Mouse (Mus musculus) gastrocnemius, postnatal 14 days (tissue): ENCODE results near the gene Eps15. TPM values are rescaled to one million over a fixed set of nuclear protein-coding genes. Genes with fewer than 3 reads are reported as not detected.
"Not testable (repeated sequence)": the region's sequence is repeated elsewhere in the genome, so short reads cannot be mapped to it uniquely, and the experiment has no call there.

Source experiments
- DNase-seq: peaks from one replicate; pipeline ENCODE4 v3.0.0; 2021; ENCODE audit warnings: mixed read lengths
- intact Hi-C: fragments of 180-260 bp; cut with DNase I; formaldehyde crosslinking; loops from one replicate; pipeline ENCODE4 v1.15.1; 2025; ENCODE audit warnings: low total_unique reads
- total RNA-seq, 2 experiments: library from RNA; stranded (reverse); gene quantifications; 2 replicates each; pipeline ENCODE4 v1.2.3; 2021

Gene Eps15
- total RNA-seq, 2 experiments from 2014 or later, result 39.2 to 48.1 TPM

DNA sequence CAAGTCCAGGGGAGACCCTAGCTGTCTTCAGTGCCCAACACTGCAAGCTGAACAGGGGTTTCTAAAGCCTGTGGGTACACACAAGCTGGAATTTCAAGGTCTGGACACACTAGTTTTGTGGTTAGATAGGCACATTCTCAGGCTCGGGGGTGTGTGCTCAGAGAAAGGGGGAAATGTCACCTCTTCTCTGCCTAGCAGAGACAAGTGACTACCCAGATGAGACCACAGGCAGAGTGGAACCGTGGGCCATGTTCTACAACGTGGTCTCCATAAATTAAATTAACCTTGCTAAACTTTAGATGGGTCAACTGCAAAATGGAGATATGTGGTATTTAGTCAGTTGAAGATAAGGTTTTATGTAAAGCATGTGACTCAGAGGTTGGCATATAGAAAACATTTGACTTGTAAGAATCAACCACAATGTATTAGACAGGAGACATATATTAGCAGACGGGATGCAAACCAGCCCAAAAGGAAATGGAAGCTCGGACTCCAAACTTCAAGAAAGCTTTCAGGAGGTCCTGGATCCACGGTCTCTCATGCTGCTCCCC, 113.2 kb downstream of the Eps15 start:
- no peak for DNase-seq
- intact Hi-C loops, result no loop called here

DNA sequence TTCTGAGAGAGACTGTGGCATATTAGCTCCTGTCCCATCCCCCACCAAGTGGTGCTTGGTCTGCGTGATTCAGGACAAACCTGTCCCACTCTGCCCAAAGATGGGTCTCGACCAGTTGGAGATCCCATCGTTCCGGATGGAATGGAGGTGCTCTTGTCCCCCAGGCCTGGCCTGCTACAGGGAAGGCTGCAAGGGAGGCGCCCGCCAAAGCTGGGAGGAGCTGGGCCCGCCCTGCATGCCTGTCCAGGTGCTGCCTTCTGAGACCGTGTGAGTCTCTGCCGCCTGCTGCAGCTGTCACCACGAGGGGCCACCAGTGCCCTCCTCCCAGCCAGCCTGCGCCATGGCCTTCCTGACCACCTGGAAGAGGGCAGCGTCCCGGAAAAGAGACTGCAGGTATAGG, 113.8 kb downstream of the Eps15 start:
- intact Hi-C loops, result no loop called here
- no peak for DNase-seq

DNA sequence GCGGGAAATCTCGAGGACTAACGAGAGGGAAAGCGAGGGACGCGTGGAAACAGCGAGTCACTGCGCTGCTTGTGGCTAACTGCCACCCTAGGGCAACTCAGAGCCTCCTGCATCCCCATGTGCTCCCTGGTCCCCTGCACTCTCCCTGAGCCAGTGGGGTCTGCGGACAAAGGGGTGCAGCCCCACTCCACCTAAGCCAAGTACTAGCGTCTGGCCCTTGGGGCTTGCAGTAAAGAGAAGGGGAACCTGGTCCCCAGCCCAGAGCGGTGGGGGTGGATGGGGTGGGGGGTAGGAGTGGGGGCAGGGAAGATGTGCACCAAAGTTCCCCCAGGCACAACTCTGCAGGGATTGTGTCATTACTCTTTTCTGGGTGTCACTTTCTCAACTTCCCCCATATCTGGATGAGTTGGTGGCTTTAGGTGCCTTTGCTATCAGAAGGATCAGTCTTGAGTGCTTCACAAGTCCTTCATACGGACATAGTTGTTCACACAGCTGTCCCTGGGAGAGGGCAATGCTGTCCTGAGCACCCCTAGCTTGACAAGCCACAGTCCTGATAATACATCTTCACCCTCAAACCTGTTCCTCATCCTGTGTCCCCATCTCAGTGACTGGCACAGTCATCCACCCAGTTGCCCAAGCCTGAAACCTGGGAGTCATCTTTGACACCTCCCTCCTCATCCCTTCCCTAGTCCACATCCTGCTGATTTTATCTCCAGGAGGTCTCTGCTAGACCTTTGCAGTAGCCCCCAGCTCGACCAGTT, 114.4 kb downstream of the Eps15 start:
- intact Hi-C loops, result no loop called here
- DNase-seq, result no peak

DNA sequence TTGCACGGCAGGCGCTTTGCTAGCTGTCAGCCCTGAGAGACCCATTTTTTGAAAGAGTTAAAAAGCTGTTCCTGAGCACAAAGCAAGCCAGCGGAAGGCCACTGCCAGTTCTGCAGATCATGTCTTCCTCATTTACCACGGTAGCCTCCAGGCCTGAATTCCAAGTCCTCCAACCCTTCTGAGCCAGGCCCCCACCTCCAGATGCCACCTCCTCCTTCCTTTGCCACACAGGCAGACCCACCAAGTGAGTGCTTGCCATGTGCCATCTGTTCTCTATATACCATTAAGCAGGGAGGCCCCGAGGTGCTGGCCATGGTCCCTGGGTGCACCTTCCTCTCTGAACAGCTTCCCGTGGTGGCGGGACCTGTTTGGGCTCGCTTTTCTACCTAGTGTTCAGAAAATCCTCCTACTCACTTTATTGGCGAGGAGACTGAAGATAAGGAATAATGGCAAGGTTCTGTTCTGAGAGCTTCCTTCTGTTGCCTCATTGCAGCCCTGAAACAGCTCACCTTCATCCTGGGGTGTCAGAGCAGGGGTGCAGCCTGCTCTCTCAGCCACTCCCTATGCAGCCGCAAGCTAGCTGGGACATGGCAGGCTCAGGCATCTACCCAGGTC, 120.4 kb downstream of the Eps15 start:
- intact Hi-C loops, result no loop called here
- DNase-seq, result no peak

DNA sequence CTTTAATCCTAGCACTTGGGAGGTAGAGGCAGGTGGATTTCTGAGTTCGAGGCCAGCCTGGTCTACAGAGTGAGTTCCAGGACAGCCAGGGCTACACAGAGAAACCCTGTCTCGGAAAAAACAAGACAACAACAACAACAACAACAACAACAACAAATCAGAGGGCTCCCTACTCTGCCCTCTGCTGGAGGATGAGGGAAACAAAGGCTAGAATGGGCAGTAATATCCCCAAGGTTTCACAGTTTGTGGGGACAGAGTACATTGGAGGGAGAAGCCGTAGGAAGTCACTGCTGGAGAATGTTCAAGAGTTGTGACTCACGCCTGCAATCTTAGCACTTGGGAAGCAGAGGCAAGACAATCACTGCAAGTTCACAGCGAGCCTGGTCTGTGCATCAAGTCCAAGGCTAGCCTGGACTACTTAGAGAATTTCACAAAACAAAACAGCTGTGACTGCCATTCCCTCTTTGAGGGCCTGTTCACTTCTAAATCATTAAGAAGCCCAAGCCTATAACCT, 121.2 kb downstream of the Eps15 start:
- no peak for DNase-seq
- intact Hi-C loops, result no loop called here

DNA sequence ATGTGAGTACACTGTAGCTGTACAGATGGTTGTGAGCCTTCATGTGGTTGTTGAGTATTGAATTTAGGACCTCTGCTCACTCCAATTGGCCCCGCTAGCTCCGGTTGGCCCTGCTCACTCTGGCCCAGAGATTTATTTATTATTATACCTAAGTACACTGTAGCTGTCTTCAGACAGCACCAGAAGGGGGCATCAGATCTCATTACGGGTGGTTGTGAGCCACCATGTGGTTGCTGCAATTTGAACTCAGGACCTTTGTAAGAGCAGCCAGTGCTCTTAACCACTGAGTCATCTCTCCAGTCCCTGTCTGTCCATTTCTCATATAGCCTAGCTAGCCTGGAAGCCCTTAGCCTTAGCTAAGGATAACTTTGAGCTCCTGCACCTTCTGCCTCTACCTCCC, 124.8 kb downstream of the Eps15 start:
- intact Hi-C loops, DNase-seq: not testable (repeated sequence)

DNA sequence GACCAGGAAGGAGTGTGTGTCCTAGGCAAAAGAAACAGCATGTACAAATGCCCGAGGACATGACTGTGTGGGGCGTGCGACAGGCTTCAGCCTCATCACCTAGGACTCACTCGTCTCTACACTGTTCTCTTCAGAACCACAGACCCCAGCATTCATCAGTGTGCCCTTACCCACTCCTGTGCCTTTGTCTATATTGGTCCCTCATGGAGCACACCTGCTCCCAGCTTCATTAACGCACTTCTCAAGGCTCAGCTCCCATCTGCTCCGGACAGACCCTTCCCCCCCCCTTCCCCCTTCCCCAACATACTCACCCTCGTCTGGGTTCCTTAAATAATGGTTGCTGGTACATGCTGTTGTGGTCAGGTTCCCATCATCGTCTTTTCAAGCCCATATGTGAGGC, 125.3 kb downstream of the Eps15 start:
- intact Hi-C loops, result no loop called here
- no peak for DNase-seq

DNA sequence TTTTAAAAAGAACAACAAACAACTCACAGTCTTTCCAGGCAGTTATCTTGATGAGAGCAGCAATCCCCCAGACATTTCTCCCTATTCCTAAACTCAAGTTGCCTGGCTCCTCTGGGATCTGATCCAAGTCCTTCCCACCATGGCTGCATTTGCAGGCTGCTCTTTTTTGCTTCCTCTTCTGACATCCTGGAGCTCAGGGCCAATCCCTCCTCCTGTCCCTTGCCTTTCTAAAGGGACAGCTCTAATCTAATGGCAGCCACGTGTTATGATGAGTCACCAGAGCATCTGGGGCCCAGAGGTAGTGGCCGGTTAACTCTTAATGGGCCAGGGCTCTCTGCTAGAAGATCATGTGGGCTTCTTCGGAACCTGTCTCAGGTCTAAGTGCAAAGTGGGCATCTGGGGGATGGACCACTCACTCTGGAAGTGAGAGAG, 126.0 kb downstream of the Eps15 start:
- intact Hi-C loops, result no loop called here
- peak; percentile 71 for DNase-seq

DNA sequence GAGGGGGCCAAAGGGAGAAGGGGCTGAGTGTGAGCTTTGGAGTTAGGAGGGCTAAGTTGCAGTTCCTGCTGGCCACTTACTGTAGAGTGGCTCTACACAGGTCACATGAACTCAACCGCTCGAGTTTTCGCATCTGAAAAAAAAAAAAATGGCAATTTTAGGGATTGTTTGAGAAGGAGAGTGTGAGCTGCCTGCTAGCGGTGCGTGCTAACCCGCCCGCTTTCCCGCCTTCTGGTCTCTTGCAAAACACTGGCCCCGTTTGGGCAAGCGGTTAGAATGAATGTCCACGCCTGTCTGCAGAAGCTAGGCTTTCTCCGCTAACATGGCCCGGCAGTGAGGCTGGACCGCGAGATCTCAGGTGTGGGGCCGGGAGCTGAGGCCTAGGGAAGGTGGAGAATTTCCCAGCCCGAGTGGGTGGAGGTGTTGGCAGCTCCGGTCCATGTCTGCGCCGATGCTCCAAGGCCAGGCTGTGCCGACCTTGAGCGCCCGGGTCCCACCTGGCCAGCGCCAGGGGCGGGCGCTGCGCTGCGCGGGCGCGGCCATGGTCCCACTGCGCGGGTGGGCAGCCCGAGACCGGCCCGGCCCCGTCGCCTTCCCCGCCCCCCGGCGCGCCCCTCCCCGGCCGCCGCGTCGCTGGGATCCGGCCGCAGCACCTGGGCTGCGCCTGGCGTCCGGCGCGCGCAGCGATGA, 126.6 kb downstream of the Eps15 start, which contains the start of gene Ttc39a:
Ttc39a (plus strand) TSS at position 138 of the 690 bp plus-strand sequence.
- intact Hi-C loops, result no loop called here

DNA sequence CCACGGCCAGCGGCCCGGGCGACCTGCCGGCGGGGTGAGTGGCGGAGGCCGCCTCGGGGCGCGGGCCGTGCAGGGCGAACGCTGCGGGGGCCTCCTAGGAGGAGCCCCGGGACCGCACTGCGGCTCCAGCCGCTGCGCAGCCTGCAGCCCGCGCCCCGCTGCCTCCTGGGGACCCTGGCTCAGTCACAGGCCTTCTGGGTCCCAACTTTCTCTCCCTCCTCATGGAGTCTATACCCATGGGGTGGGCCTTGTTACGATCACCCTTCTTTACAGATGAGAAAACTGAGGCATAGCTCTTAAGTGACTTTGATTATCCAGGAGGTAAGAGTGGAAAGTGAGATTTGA, 127.1 kb downstream of the Eps15 start:
- peak; percentile 28 for DNase-seq
- intact Hi-C loops, result no loop called here

More for the DNA sequence above, 126.6 kb downstream of the Eps15 start, which contains the start of gene Ttc39a:
- no peak for DNase-seq

DNA sequence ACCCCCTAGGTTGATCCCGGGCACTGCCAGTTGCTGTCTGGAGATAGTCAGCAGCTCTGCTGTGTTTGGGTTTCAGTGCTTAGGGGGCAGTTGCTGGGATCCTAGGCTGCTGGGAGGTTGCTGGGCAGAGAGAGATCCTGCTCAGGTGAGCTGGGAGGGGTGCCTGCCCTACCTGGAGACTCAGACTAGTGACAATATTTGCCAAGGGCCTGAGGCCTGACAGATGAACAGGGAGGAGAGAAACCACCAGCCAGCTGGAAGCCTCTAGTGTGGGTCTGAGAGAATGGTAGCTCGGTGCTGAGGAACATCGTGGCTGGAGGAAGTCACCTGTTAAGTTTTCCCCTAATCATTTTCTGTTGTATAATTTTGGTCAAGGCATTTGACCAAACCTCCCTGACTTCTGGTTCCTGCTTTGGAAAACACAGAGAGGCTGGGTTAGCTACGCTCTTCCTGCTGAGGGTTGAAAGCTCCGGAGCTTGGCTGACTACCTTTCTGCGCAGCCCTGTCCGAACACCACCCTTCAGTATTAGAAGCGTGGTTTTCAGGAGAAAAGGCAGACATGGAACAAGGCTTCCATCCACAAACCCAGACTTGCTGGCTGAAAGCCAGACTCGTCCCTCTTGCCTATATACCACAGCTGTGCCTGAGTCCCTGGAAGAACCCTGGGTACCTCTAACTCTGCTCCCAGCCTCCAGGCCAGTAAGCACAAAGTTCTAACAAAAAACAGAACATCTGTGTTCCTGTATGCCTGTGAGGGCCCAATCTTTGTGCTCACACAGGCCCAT, 127.8 kb downstream of the Eps15 start:
- DNase-seq, result no peak

DNA sequence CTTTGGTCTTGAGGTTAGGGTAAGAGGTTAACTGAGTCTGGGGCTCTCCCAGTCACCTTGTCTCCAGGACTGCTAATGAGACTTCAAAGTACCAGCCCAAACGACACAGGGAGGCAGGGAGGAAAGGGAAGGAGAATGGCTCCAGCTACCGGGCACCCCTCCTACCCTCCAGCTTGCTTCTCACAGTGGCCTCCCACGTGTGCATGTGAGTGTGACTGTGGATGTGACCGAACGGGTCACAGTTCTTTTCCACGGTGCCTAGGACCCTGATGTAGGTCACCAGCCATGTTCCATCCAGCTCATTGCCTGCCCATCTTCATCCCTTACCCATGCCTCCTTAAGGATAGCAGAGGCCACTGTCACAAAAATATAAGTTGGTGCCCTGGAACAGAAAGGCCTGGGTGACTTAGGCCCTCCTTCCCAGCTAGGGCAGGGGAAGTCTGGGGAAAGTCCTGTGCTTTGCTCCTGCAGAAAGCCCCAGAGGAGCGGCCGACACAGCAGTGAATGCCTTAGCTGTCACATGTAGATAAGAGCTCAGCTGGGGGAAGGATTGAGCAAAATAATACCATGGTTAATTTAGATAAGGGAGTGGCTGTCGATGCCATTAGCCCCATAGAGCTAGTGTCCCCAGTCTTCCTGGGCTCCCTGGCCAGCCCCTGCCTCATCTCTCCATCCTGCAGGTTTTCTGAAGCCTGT, 130.8 kb downstream of the Eps15 start:
- no peak for DNase-seq
- intact Hi-C loops, result no loop called here

More for the DNA sequence above, 127.8 kb downstream of the Eps15 start:
- intact Hi-C loops, result no loop called here

DNA sequence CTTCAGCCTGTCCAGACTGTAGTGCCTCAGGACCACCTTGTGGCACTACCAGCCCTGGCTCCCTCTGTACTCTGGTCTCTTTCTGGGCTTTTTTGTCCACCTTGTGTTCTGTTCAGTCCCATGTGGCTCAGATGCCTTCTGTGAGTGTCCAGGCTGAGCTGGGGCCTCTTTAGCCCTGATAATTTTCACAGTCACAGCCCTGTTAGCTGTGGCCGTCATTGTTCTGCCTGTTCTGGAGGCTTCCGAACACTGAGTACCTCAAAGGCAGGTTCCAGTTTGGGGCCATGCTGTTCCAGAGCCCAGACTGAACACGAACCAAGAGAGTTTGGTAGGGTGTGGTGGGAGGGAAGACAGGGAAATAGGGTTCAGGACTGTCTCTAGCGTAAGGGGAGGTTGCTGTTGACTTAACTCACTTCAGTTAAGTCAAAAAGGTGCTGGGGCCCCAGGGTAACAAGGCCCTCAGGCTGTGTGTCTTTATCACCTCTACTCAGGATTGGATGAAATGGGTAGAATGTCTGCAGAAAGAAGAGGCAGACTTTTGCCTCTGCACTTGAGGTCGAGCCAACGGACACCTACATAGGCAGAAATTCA, 131.4 kb downstream of the Eps15 start:
- intact Hi-C loops, result no loop called here
- no peak for DNase-seq

DNA sequence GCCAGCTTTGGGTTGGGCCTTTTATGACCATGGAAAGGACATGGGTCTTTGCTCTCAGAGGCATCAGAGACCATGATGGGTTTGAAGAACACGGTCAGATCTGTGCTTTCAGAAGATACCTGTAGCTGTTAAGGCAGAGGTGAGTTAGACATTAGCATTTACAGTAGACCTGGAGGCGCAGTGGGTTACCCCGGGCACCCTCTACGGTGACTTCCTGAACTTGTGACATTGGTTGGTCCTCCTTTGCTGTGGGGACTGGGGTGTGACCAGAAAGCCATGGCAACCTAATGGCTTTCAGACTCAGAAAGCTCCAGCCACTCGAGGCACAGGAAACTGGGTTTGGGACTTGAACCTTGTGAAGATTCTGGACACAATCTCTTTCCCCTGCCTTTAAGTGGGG, 132.2 kb downstream of the Eps15 start:
- no peak for DNase-seq
- intact Hi-C loops, result no loop called here

DNA sequence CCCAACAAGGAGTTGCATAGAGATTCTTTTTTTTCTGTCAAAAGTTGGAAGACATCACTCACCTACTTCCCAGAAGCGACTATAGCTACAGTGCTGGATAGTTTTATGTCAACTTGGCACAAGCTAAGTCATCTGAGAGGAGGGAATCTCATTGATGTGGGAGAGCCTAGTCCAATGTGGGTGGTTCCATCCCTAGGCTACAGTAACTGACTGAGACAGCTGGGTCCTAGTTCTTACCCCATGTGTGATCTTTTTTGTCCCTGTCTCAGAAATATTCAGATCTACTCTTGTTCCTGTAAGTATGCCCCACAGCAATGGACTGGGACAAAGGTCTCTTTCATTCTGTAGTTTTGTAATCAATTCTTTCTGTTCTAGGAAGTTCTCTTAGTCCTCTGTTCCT, 137.9 kb downstream of the Eps15 start:
- intact Hi-C loops, result no loop called here
- no peak for DNase-seq

DNA sequence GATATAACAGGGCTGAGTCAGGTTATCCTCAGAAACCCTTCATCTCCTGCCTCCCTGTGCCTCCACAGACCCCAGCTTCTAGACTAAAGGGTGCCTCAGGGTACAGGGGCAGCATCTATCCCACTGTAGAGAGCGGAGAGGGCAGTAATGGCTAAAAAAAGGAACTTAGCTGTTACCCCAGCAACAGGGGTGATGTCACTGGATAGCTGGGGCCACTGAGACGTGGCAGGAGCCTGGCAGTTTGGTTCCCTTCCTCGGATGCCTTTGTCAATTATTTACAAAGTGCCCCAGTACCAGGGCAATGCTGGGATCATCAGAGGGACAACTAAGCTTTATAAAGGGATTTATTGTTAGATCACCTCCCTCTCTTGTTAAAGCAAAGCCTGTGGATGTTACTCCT, 138.9 kb downstream of the Eps15 start:
- intact Hi-C loops, result no loop called here

DNA sequence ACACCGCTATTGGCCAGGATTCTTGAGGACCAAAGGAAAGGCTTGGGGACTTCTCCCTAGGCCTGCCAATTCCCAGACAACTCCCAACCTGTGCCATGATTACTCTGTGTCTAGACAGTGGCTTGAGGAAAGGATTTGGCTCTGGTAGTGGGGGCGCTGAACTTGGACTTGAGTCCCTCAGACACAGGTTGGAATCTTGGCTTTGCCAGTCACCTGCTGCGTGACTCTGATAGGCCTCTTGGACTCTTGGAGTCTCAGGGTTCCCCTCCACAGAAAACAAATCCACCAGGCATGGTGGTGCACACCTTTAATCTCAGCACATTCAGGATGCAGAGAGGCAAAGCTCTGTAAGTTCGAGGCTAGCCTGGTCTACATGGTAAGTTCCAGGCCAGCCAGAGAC, 139.5 kb downstream of the Eps15 start:
- intact Hi-C loops, result no loop called here
- DNase-seq, result no peak

More for the DNA sequence above, 138.9 kb downstream of the Eps15 start:
- DNase-seq, result no peak

DNA sequence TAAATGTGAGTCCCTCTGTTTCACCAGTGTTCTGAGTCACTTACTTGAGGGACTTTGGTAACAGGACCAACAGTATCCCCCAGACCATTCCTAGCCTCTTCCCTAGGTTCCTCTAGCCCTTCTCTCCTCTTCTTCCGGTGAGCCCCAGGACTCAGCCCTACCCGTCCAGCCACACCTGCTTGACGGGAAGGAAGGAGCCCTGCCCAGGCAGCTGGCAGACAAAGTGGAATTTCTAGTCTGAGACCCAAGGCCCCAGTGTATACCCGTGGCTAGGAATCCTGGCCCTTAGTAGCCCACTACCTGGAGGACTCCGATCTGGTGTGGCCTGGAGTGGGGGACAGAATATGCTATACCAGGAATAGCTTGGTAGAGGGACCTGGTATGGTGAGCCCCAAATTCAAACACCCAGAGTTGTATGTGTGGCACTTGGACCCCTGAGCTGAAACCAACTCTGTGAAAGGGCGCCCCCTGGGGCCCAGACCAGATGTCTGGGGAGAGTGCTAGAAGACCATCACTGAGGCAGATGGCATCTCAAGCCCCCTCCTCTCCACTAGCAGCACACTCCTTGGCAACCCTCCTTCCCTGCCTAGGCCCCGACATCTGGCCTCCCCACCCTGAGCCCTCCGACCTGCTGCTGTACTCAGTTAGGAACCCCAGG, 140.2 kb downstream of the Eps15 start:
- intact Hi-C loops, result no loop called here
- DNase-seq, result no peak
